Mouse (Mus musculus): ENCODE results near the gene Cyp2u1. TPM values are rescaled to one million over a fixed set of nuclear protein-coding genes. Genes with fewer than 3 reads are reported as not detected.
"Not testable (repeated sequence)": the region's sequence is repeated elsewhere in the genome, so short reads cannot be mapped to it uniquely, and the experiment has no call there.

Gene Cyp2u1
- 8.2 and 8.5 TPM in 2 replicates for polyA plus RNA-seq (2015; fragmentation: Nextera tagmentation; extraction: Ambion mirVana)

GRCm38 (mm10) chr3:131302452-131303319 is at the start of gene Cyp2u1:
Cyp2u1 (minus strand) TSS chr3:131303227.
- ATAC-seq (ENCODE audit: low FRiP score) = peak; percentile 98
- under 1% methylated on average over 71 of the region's 71 CpGs for WGBS
- Histone ChIP-seq H3K9me3 (replicated peaks) (no peaks in the 10 kb centered on the region), H3K4me1 (peaks cover 9% of the 10 kb centered on the region), H3K9ac (replicated peaks) (peak within 1 kb of the TSS; percentile 73), H3K4me3 (replicated peaks) (peak within 1 kb of the TSS; percentile 65), H3K27me3 (replicated peaks) (no peaks in the 10 kb centered on the region), H3K27ac (replicated peaks) (peak within 1 kb of the TSS; percentile 82), H3K36me3 (peaks cover under 1% of the 10 kb centered on the region; the same call in 1 of the 2 replicates), H3K4me2 (peak within 1 kb of the TSS; percentile 88)

DNA sequence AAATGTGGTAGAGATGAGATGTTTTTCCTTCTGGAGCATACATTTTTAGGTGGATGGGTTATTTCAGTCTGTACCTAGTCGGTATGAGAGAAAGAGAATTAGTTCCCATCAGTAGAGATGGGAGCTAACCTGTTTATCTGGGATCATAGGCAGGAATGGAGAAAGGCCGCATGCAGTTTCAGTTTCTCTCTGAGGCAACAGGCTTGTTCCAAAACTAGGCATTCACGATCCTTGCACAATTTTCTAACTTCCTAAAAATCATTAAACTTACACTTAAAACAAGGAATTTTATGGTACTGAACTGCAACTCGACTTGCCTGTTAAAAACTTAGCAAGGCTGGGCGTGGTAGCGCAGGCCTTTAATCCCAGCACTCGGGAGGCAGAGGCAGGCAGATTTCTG is 47.5 kb upstream of the Cyp2u1 start:
- Histone ChIP-seq H3K4me1 (no peaks in the 10 kb centered on the region), H3K36me3 (no peaks in the 10 kb centered on the region), H3K4me3 (replicated peaks) (no peak overlapping the region), H3K27me3 (replicated peaks) (no peaks in the 10 kb centered on the region), H3K9me3 (replicated peaks) (no peaks in the 10 kb centered on the region), H3K4me2 (no peak overlapping the region), H3K27ac (replicated peaks) (no peak overlapping the region), H3K9ac (replicated peaks) (no peak overlapping the region)
- 95% methylated on average over 7 of the region's 7 CpGs for WGBS
- ATAC-seq (ENCODE audit: low FRiP score) = no peak

- Histone ChIP-seq H3K4me1 (no peaks in the 10 kb centered on the region), H3K27ac (replicated peaks) (no peak overlapping the region), H3K4me3 (replicated peaks) (no peak overlapping the region), H3K9ac (replicated peaks) (no peak overlapping the region), H3K27me3 (replicated peaks) (no peaks in the 10 kb centered on the region), H3K9me3 (replicated peaks) (no peaks in the 10 kb centered on the region), H3K4me2 (no peak overlapping the region), H3K36me3 (no peaks in the 10 kb centered on the region)
- 76% methylated on average over 6 of the region's 6 CpGs for WGBS
- no peak for ATAC-seq (ENCODE audit: low FRiP score)
Measured at GRCm38 (mm10) chr3:131349013-131349412, 46.0 kb upstream of the Cyp2u1 start.

DNA sequence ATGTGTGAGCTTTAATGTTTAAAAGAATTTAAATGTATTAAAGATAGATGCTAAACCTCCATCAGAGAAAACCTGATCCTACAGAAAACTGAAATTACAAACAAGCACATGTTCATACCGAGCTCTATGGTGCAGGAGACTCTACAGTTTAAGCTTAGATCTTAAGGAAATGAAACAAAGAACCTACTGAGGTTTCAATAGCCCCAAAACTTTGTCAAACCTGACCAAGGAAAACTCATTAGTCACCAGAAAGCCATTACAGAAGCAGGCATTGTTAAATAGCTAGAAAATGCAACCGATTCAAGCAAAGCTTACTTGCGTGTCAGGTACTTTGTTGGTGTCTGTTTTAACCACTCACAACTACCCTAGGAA is 45.5 kb upstream of the Cyp2u1 start:
- no peak for ATAC-seq (ENCODE audit: low FRiP score)
- Histone ChIP-seq H3K4me2 (no peak overlapping the region), H3K9me3 (replicated peaks) (no peaks in the 10 kb centered on the region), H3K9ac (replicated peaks) (no peak overlapping the region), H3K27me3 (replicated peaks) (no peaks in the 10 kb centered on the region), H3K27ac (replicated peaks) (no peak overlapping the region), H3K36me3 (no peaks in the 10 kb centered on the region), H3K4me3 (replicated peaks) (no peak overlapping the region), H3K4me1 (no peaks in the 10 kb centered on the region)
- 76% methylated on average over 3 of the region's 3 CpGs for WGBS

GRCm38 (mm10) chr3:131347831-131348578 is 45.0 kb upstream of the Cyp2u1 start:
- H3K4me3 ChIP-seq (replicated peaks) = no peak overlapping the region
- H3K4me2 ChIP-seq = no peak overlapping the region
- no peaks in the 10 kb centered on the region for H3K9me3 ChIP-seq (replicated peaks)
- H3K4me1 ChIP-seq = no peaks in the 10 kb centered on the region
- 55% methylated on average over 6 of the region's 6 CpGs for whole genome bisulfite sequencing
- ATAC-seq (ENCODE audit: low FRiP score) = no peak
- H3K9ac ChIP-seq (replicated peaks) = no peak overlapping the region
- no peak overlapping the region for H3K27ac ChIP-seq (replicated peaks)
- H3K27me3 ChIP-seq (replicated peaks) = no peaks in the 10 kb centered on the region
- no peaks in the 10 kb centered on the region for H3K36me3 ChIP-seq

GRCm38 (mm10) chr3:131345903-131346302 is 42.9 kb upstream of the Cyp2u1 start:
- no peaks in the 10 kb centered on the region for H3K27me3 ChIP-seq (replicated peaks)
- no peak overlapping the region for H3K9ac ChIP-seq (replicated peaks)
- H3K36me3 ChIP-seq = no peaks in the 10 kb centered on the region
- 86% methylated on average over 6 of the region's 6 CpGs for WGBS
- H3K4me3 ChIP-seq (replicated peaks) = no peak overlapping the region
- H3K27ac ChIP-seq (replicated peaks) = no peak overlapping the region
- H3K4me1 ChIP-seq = no peaks in the 10 kb centered on the region
- no peak for ATAC-seq (ENCODE audit: low FRiP score)
- no peak overlapping the region for H3K4me2 ChIP-seq
- H3K9me3 ChIP-seq (replicated peaks) = no peaks in the 10 kb centered on the region

- no peak for ATAC-seq (ENCODE audit: low FRiP score)
- Histone ChIP-seq H3K36me3 (no peaks in the 10 kb centered on the region), H3K27me3 (replicated peaks) (no peaks in the 10 kb centered on the region), H3K9me3 (replicated peaks) (no peaks in the 10 kb centered on the region), H3K4me3 (replicated peaks) (no peak overlapping the region), H3K9ac (replicated peaks) (no peak overlapping the region), H3K27ac (replicated peaks) (no peak overlapping the region), H3K4me1 (no peaks in the 10 kb centered on the region), H3K4me2 (no peak overlapping the region)
- 88% methylated on average over 6 of the region's 6 CpGs for WGBS
Measured at GRCm38 (mm10) chr3:131343311-131343710, 40.3 kb upstream of the Cyp2u1 start.

- H3K9me3 ChIP-seq (replicated peaks) = no peaks in the 10 kb centered on the region
- H3K4me1 ChIP-seq = no peaks in the 10 kb centered on the region
- H3K27me3 ChIP-seq (replicated peaks) = no peaks in the 10 kb centered on the region
- no peaks in the 10 kb centered on the region for H3K36me3 ChIP-seq
- no peak overlapping the region for H3K4me2 ChIP-seq
- no peak for ATAC-seq (ENCODE audit: low FRiP score)
- 83% methylated on average over 3 of the region's 3 CpGs for WGBS
- no peak overlapping the region for H3K4me3 ChIP-seq (replicated peaks)
- no peak overlapping the region for H3K27ac ChIP-seq (replicated peaks)
- no peak overlapping the region for H3K9ac ChIP-seq (replicated peaks)
Measured at GRCm38 (mm10) chr3:131340885-131341284, 37.9 kb upstream of the Cyp2u1 start.

DNA sequence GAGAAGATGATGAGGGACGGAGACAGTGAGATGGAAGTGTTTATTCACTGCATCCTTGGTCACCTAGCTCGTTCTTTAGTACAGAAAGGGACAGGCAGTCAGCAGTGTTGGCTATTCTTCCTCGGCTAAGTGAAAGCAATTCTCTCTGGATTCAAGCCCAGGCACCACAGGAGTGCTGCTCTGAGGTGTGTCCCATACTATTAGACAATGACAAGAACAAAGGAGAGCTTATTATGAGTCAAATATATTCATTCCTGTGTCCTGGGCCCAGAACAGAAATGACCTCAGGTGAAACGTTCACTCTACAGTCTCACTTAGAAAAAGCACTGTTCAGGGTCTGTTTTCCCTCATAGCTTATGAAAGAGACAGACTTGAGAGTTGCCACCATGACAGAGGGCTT is 36.3 kb upstream of the Cyp2u1 start:
- no peak overlapping the region for H3K27ac ChIP-seq (replicated peaks)
- H3K36me3 ChIP-seq = no peaks in the 10 kb centered on the region
- H3K4me2 ChIP-seq = no peak overlapping the region
- H3K9ac ChIP-seq (replicated peaks) = no peak overlapping the region
- WGBS = 57% methylated on average over 4 of the region's 4 CpGs
- no peak for ATAC-seq (ENCODE audit: low FRiP score)
- H3K4me3 ChIP-seq (replicated peaks) = no peak overlapping the region
- peaks cover 4% of the 10 kb centered on the region; the same call in 1 of the 2 replicates for H3K4me1 ChIP-seq
- H3K27me3 ChIP-seq (replicated peaks) = no peaks in the 10 kb centered on the region
- no peaks in the 10 kb centered on the region for H3K9me3 ChIP-seq (replicated peaks)

DNA sequence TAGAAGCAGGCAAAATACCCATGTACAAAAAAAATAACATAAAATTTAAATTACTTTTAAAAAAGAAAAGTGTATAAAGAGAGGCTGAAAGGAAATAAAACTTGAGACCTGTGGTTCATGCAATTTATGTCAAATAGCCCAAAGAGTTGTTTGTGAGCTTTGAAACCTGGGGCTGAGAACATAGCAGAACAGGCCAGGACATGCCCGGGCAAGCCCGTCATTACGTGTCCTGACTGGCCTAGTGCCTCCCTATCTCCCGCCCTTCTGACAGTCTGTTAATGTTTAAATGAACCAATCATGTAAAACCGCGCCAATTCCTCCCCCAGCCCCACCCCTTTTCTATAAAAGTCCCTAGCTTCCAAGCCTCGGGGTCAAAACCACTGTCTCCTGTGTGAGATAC is 34.7 kb upstream of the Cyp2u1 start:
- H3K4me1 ChIP-seq; H3K4me2 ChIP-seq; ATAC-seq (ENCODE audit: low FRiP score); H3K9me3 ChIP-seq (replicated peaks); H3K27ac ChIP-seq (replicated peaks); H3K9ac ChIP-seq (replicated peaks); H3K27me3 ChIP-seq (replicated peaks); H3K36me3 ChIP-seq; H3K4me3 ChIP-seq (replicated peaks): not testable (repeated sequence)
- 98% methylated on average over 5 of the region's 7 CpGs for WGBS

GRCm38 (mm10) chr3:131336629-131337028 is 33.6 kb upstream of the Cyp2u1 start:
- H3K9me3 ChIP-seq (replicated peaks) = no peaks in the 10 kb centered on the region
- H3K4me1 ChIP-seq = peaks cover 4% of the 10 kb centered on the region; the same call in 1 of the 2 replicates
- 60% methylated on average over 8 of the region's 8 CpGs for WGBS
- H3K36me3 ChIP-seq = no peaks in the 10 kb centered on the region
- H3K27ac ChIP-seq (replicated peaks) = no peak overlapping the region
- H3K27me3 ChIP-seq (replicated peaks) = no peaks in the 10 kb centered on the region
- no peak overlapping the region for H3K4me3 ChIP-seq (replicated peaks)
- no peak overlapping the region for H3K9ac ChIP-seq (replicated peaks)
- ATAC-seq (ENCODE audit: low FRiP score) = no peak
- no peak overlapping the region for H3K4me2 ChIP-seq

DNA sequence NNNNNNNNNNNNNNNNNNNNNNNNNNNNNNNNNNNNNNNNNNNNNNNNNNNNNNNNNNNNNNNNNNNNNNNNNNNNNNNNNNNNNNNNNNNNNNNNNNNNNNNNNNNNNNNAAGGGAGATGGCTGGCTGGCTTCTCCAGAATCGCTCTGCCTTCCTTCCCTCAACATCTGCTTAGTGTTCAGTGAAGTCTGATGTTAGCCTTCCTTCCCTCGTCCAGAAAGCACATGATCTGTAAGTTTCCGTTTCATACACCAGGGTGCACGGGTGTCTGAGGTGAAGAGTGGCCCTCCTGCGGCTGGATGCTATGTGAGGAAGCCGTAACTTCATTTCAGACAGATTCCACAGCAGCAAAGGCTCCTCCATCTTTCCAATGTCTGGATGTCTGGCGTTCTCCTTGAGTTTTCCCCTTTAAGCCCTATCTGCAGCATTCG is 32.1 kb upstream of the Cyp2u1 start:
- Histone ChIP-seq H3K36me3 (no peaks in the 10 kb centered on the region), H3K4me1 (peaks cover 4% of the 10 kb centered on the region; the same call in 1 of the 2 replicates), H3K4me2 (no peak overlapping the region), H3K9me3 (replicated peaks) (no peaks in the 10 kb centered on the region), H3K27me3 (replicated peaks) (no peaks in the 10 kb centered on the region), H3K27ac (replicated peaks) (no peak overlapping the region), H3K9ac (replicated peaks) (no peak overlapping the region), H3K4me3 (replicated peaks) (no peak overlapping the region)
- ATAC-seq (ENCODE audit: low FRiP score) = no peak
- WGBS = 78% methylated on average over 8 of the region's 8 CpGs
